Mouse (Mus musculus) myocyte (in vitro differentiated cells): Measurements from ENCODE around the gene Nppb.

Source experiments
- MAX ChIP-seq: IDR thresholded peaks from one replicate; pipeline ENCODE4 v1.6.1; 2011; ENCODE audit warnings: low read depth, mild to moderate bottlenecking, control low read depth
- MYOD1 ChIP-seq, 3 experiments: IDR thresholded peaks; one replicate each; pipeline ENCODE4 v1.6.1; 2011; ENCODE audit warnings: control low read depth in 2 of 3, low read depth in 2 of 3, mild to moderate bottlenecking in 2 of 3, moderate library complexity in 1 of 3; ENCODE audit not compliant: insufficient read length in 2 of 3, control insufficient read depth in 1 of 3
- POLR2A ChIP-seq: IDR thresholded peaks from one replicate; pipeline ENCODE4 v1.6.1; 2011; ENCODE audit warnings: low read depth, mild to moderate bottlenecking, control low read depth, moderate library complexity; ENCODE audit not compliant: insufficient read length
- POLR2AphosphoS2 ChIP-seq: IDR thresholded peaks from one replicate; pipeline ENCODE4 v1.6.1; 2011; ENCODE audit warnings: low read depth, control low read depth; ENCODE audit not compliant: insufficient read length
- REST ChIP-seq: IDR thresholded peaks from one replicate; pipeline ENCODE4 v1.6.1; 2011; ENCODE audit warnings: mild to moderate bottlenecking, control low read depth, moderate library complexity; ENCODE audit not compliant: insufficient read depth, insufficient read length
- SRF ChIP-seq: IDR thresholded peaks from one replicate; pipeline ENCODE4 v1.6.1; 2011; ENCODE audit warnings: low read depth; ENCODE audit not compliant: control insufficient read depth, insufficient read length
- TCF3 ChIP-seq: IDR thresholded peaks from one replicate; pipeline ENCODE4 v1.6.1; 2011; ENCODE audit warnings: low read depth, control low read depth; ENCODE audit not compliant: insufficient read length
- USF1 ChIP-seq: IDR thresholded peaks from one replicate; pipeline ENCODE4 v1.6.1; 2011; ENCODE audit warnings: low read depth, mild to moderate bottlenecking, control low read depth, moderate library complexity

- no peak for TF ChIP-seq POLR2A
- TF ChIP-seq REST: no peak
- no peak for TF ChIP-seq MYOD1 (IDR thresholded peaks at IDR 0.05; ENCODE audit: control insufficient read depth in 1 of 3, insufficient read length in 2 of 3, low read depth in 2 of 3)
- TF ChIP-seq SRF: no peak
- TF ChIP-seq MAX: no peak
- no peak for TF ChIP-seq USF1
- no peak for TF ChIP-seq POLR2AphosphoS2
- no peak for TF ChIP-seq TCF3
Measured at GRCm38 (mm10) chr4:148008412-148008811, 22.8 kb downstream of the Nppb start.
